Mouse (Mus musculus): Measurements from ENCODE around the gene Gabbr2.

The Gabbr2 gene

GRCm38 (mm10) chr4:46858899-46859298, 132.8 kb downstream of the Gabbr2 start:
- DNase-seq, result peak; percentile 55

DNA sequence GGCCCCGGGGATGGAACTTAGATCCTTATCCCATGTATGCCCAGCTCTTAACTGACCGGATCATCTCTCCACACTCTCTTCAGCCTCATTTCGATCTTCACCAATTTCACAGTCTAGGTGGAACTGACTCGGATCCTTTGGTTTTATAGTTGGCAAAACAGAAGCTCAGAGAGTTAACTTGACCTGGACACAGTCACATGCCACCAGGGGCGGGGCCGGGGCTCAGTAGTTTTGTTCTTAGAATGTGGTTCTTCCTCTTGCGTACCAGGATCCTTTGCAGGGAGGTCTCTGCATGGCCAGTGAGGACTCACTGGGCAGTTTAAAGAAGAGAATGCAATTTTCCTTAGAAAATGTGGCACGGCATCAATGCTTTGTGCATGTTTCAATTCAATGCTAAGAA, 135.5 kb downstream of the Gabbr2 start:
- DNase-seq, result no peak

DNA sequence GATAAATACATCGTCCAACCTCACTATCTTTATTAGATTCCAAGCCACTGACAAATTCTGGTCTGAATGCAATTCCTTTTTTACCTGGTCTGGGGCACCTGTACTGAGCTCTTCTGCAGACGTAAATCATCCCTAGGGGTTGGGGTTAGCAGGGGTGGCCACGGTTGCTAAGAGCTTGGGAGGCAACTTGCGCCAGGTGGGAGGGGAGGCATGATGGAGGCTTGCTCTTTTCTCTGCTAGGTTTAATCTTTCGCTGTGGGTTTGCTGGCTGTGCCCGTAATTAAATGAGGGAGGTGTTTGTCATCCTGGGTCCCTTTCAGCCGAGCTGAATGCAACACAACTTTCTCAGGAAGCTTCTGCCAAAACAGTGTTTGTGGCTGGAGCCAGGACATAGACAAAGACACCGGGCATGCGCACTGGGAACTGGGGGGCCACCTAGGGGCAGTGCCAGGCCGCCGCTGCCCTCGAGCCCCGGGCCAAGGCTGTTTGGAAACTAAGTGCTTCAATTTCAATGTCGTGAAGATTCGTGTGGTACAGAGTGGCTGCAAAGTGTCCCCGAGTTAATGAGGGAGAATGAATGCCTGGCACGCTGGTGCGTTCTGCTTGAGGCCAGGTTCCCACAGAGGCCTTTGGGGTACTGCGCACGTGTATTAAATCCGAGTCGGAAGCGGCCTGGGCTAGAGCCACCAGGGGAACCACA, 136.8 kb downstream of the Gabbr2 start:
- DNase-seq, result peak; percentile 26

DNA sequence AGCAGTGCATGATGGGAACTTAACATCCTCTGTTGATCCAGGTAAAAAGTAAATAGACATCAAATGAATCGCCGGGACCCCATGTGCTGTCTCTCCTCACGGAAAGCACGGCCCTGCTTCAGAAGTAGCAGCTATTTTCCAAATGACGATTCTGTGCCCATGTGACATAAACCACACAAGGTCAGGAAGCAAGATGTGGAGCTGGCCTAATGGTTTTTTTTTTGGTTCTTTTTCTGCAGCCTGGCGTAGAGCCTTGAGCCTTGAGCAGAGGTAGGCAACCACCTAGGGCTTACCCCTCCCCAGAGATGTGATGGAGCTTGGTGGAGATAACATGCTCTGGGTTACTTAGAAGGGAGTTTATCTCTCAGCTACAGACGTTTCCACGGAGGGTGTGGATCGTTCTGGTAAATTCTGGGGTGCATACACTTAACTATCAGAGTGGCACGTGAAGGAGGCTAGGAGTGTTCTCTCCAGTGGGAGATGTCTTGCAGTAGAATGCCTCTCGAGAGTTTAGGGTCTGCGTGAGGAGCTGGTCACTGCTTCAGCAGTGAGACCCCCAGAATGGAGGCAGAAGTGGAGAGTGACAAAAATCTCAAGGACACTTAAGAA, 137.7 kb downstream of the Gabbr2 start:
- no peak for DNase-seq

DNA sequence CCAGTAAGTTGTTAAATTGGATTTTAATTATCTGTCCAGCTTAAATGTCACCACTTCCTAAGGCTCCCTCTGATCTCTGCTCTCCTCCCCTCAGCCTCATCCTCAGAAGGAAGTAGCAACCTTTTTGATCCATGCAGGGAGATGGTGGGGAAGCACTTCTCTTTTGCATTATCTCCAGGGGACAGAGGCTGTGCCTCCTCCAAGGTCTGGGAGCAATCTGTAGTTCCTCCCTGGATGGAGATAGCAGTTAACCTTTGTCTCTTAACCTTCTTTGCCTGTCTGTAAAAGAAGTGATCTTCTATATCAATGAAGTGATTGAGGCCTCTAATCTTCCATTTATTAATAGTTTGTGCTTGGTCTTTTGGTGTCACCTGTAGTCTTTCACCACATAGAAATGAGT, 143.9 kb downstream of the Gabbr2 start:
- no peak for DNase-seq

DNA sequence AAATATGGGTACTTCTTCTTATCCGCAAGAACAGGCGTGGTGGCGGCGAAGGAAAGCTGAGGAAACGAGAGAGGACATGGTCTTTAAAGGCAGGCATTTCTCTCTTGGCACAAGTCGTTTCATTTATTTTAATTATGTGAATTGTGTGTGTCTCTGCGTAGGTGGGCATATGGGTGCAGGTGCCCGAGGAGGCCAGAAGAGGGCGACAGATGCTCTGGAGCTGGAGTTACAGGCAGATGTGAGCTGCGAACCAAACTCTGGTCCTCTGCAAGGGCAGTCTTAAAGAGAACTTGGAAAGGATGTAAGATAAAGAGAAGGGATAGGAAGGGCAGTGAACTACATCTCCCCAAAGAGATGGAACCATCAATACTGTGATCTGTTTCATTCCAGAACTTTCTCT, 145.3 kb downstream of the Gabbr2 start:
- no peak for DNase-seq

- no peak for DNase-seq
Measured at GRCm38 (mm10) chr4:46844982-46845643, 146.6 kb downstream of the Gabbr2 start.

DNA sequence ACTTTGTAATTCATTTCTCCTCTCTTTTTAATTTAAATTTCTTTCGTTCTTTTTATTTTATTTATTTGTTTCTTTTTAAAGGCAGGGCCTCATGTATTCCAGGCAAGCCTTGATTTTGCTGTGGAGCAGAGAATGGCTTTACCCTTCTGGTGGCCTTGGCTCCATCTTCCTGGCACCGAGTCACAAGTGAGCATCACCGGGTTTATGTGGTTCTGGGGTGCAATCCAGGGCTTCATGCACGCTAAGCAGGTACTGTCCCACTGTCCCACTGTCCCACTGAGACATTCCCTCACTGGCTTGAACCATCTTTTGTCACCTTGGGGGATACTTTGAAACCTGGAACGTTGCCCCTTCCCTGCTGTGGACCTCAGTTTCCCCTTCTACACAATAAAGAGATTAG, 147.1 kb downstream of the Gabbr2 start:
- DNase-seq, result no peak

GRCm38 (mm10) chr4:46842596-46842995, 149.1 kb downstream of the Gabbr2 start:
- no peak for DNase-seq

GRCm38 (mm10) chr4:46840146-46840545, 151.5 kb downstream of the Gabbr2 start:
- DNase-seq, result no peak

- no peak for DNase-seq
Measured at GRCm38 (mm10) chr4:46837362-46837761, 154.3 kb downstream of the Gabbr2 start.

- no peak for DNase-seq
Measured at GRCm38 (mm10) chr4:46836065-46836464, 155.6 kb downstream of the Gabbr2 start.

DNA sequence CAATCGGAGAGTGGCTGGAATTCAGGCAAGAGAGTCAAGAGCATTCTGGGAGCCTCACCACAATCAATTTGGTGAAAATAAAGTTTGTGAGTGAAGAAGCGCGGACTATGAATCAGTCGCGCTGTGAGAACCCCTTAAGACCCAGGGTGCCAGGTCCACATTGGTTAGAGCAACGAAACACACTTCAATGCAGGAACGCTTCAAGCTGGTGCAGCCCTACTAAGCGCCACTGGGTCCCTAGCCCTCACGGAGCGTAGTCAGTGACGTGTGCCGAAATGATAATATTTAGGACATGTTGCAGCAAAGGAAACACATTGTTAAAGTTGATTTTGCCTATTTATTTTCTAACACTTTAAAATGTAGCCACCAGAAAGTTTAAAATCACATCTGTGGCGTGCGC, 156.6 kb downstream of the Gabbr2 start:
- DNase-seq, result no peak

DNA sequence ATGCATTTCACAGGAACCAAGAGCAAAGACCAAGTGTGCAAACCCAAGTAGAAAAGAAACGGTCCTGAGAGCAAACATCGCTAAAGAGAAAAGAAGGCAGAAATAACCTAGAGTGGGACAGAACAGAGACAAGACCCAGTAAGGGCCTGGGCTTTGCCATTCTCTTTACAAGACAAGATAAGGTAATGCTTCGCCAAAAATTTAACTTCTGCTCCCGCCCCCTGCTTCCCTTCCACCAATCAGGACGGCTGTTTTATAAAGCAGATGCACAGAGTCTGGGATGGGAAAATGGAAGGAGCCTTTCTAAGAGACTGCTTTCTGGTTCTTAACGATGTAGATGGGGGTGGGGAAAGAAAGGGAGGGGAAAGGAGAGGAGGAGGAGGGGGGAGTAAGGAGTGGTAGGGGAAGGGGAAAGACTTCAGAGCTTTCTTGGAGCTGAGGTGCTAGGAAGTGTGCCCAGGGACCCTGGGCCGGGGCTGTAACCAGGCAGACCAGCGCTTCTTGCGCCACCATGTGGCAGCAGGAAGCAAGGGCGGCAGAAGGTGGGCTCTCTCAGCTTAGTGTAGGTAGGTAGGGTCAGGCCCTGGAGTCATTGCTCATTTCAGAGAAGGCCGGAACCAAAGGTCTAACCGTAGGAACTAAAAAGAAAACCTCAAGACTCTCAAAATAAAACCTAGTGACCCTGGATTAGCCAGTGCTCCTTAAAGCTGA, 158.7 kb downstream of the Gabbr2 start:
- no peak for DNase-seq

- no peak for DNase-seq
Measured at GRCm38 (mm10) chr4:46829656-46830055, 162.0 kb downstream of the Gabbr2 start.

DNA sequence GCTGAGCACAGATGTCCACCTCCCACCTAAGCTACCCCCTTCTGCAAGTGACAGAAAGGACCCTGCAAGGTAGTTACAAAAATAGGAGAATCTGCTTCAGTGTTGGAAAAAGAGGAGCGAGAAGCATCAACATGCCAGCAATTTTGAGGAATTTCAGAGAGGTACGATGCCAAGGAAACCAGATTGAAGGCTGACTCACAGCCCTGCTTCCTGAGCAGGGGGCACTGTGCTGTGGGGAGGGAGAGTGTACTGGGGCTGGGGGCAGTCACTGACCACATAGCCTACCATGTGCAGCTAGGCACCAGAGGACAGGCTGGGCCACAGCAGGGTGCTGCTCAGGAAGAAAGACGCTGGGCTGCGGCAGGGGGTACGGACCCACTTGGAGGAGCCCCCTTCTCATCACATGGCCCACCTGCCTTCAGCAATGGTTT, 163.5 kb downstream of the Gabbr2 start:
- DNase-seq, result no peak

GRCm38 (mm10) chr4:46827471-46827870, 164.2 kb downstream of the Gabbr2 start:
- DNase-seq, result no peak

- peak; percentile 58 for DNase-seq
Measured at GRCm38 (mm10) chr4:46825846-46826529, 165.7 kb downstream of the Gabbr2 start.

DNA sequence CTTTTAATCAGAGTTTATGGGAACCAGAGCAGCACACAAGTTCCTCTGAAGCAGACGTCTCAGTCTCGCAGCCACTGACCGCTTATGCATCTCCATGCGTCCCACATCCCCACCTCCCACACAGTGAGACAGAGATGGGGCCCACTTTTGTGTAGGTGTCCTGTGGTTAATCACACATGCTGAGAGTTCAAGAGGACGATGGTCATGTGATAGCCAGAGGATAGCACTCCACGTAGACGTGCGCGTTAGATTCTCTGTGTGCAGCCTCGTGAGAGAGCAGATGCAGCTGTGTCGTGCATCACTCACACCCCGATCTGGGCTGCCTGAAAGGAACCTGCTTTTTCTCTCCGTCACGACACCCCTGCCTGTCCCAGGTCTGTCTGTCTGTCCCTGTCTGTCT, 167.9 kb downstream of the Gabbr2 start:
- DNase-seq, result no peak

DNA sequence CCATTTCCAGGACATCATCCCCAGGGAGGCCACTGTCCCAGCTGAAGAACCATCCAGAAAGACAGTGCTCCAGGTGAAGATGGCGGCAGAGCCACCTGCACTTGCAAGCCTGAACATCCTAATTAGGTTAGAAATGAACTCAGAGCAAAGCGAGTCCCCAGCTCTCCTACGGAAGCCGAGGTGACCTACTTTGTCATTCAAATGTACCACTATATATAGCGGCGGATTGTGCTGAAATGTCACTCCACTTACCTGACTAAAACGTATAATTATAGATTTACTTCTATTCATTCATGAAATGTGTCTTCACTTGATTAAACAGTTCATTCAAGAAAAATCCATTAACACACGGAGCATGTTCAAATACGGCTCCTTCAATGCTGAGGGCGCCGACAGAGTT, 170.0 kb downstream of the Gabbr2 start:
- no peak for DNase-seq

DNA sequence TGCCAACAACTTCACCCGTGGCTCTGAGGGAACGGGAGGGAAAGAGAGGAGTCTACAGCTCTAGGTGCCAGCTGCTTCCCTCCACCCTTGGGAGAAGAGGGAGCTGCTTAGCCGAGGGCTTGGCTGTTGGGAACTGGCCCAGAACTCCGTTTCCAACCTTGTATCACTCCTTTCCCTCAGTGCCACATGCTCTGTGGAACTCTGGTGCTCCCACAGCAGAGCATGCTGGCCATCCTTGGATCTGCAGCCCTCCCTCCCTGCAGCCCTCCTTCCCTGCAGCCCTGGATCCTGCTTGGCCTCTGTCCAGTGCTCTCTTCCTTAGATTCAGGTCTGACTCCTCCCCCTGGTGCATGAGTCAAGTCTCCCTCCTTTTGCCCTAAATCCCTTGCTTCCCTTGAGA, 176.7 kb downstream of the Gabbr2 start:
- no peak for DNase-seq

DNA sequence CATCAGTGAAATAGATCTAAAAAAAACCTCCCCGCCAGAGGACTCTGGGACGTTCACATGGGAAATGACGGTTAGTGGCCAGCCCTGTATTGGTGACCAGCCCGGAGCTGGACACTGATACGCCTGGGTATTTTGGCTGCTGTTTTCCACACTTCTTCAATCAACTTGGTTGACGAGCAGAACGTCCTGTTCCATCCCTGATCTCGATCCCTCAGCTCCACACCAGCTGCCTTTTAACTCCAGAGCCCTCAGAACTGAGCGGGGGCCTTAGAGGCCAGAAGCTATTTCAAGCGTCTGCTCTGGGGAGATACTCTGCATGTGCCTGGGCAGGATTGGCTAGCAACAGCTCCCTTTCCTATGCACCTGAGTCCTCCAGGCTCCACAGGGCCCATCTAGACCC, 177.4 kb downstream of the Gabbr2 start:
- no peak for DNase-seq

- DNase-seq, result no peak
Measured at GRCm38 (mm10) chr4:46811165-46811564, 180.5 kb downstream of the Gabbr2 start.
